Mouse (Mus musculus) urinary bladder, postnatal 14 days (tissue): ENCODE results near the gene Ppp1r8.
"Not testable (repeated sequence)": the region's sequence is repeated elsewhere in the genome, so short reads cannot be mapped to it uniquely, and the experiment has no call there.

ENCODE experiments used
- DNase-seq: peaks from one replicate; pipeline ENCODE4 v3.0.0; 2021; ENCODE audit warnings: low spot score

Gene Ppp1r8

DNA sequence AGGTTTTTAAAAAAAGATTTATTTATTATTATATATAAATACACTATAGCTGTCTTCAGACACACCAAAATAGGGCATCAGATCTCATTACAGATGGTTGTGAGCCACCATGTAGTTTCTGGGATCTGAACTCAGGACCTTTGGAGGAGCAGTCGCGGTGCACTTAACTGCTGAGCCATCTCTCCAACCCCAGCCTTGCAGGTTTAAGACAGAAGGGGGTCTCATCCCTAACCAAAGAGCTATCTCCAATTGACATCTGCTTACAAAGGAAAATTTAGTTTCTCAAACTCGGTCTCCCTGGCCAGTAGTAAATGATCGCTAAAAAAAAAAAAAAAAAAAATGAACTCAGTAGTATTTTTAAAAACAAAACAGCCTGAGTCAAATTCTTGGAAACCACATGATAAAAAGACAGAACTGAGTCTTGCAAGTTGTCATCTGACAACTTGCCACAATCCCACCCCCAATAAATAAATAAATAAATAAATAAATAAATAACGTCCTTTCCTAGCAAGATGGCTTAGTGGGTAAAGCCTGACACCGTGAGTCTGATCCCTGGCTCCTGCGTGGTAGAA lies 36.3 kb downstream of the Ppp1r8 start:
- DNase-seq, result no peak

GRCm38 (mm10) chr4:132805599-132806197 lies 37.3 kb downstream of the Ppp1r8 start:
- no peak for DNase-seq

DNA sequence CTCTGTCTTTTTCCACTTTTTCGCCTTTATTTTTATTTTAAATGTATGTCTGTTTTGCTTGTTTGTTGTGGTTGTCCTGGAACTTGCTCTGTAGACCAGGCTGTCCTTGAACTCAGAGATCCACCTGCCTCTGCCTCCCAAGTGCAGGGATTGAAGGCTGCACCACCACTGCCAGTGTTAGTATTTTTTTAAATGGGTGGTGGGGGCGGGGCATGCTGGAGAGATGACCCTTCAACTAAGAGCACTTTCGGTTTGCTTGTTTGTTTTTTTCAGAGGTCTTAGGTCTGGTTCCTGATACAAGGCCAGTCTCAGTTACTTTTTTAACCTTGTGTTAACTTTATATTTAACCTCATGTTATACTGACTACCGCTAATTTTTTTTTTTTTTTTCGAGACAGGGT lies 37.8 kb downstream of the Ppp1r8 start:
- DNase-seq, result no peak

DNA sequence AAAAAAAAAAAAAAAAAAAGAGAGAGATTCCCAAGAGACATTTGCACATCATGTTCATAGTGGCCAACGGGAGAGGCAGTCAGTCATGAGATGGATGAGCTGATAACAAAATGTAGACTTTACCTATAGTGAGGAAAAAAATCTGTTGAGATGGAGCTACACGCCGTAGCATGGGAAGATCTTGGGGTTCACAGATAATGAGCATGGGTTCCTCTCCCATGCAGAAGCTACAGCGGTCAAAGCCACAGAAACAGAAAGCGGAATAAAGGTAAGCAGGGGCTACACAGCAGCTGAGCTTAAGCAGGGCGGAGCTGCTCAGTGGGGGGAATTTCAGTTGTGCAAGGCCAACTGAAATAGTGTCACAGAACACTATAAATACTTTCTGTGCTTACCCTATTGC lies 38.6 kb downstream of the Ppp1r8 start:
- DNase-seq, result no peak

- no peak for DNase-seq
These were observed 39.1 kb downstream of the Ppp1r8 start for GRCm38 (mm10) chr4:132803876-132804275.

DNA sequence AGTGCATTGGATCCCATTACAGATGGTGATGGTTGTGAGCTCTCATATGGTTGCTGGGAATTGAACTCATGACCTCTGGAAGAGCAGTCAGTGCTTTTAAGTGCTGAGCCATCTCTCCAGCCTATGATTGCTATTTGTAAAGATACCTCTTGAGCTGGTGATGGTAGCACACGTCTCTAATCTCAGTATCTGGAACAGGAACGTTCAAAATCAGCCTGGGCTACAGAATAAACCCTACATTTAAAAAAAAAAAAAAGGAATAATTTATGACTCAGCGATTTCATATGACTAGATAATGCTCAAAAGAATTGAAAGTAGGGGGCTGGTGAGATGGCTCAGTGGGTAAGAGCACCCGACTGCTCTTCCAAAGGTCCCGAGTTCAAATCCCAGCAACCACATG lies 39.8 kb downstream of the Ppp1r8 start:
- DNase-seq, result no peak

DNA sequence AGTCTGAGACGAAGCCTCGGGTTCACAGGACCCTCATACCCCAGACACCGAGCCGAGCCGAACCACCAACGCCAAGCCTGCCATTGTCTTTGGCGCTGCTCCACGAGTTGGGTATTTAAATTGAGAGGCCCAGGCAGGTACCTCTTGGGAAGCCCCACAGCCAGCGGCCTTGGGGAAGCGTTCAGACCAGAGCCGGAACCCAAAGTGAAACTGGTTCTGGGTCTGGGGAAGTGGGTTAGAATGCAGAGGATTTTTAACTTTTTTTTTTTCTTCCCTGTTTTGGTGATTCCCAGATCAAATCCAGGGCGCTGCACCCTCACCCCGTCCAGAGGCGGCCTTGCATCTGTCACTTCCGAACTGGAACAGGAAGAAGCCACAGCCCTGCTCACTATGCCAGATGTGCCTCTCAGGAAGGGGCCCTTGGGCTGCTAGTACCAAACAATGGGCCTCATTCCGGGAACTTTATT lies 40.8 kb downstream of the Ppp1r8 start:
- no peak for DNase-seq

- DNase-seq, result no peak
These were observed 41.5 kb downstream of the Ppp1r8 start for GRCm38 (mm10) chr4:132801176-132802077.

- DNase-seq, result no peak
These were observed 43.1 kb downstream of the Ppp1r8 start for GRCm38 (mm10) chr4:132799845-132800244.

GRCm38 (mm10) chr4:132798666-132799065 lies 44.3 kb downstream of the Ppp1r8 start:
- not testable (repeated sequence) for DNase-seq

DNA sequence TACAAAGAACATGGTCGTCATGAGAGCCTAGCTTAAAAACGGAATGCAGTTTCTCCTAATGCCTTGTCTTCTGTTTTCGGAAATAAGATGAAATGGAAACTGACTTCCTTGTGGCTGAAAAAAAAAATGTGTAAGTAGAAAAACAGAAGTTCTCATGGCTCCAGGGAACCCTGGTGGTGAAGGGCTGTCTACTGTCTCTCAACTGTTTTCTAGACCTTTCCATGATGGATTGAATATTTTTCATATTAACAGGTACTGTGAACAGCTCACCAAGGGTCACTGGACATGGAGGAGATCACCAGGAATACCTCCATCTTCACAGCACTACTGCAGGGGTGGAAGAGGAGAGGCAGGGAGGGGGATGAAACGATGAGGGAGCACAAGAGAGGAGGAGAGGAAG lies 44.9 kb downstream of the Ppp1r8 start:
- DNase-seq, result no peak

- no peak for DNase-seq
These were observed 45.5 kb downstream of the Ppp1r8 start for GRCm38 (mm10) chr4:132797461-132797860.

DNA sequence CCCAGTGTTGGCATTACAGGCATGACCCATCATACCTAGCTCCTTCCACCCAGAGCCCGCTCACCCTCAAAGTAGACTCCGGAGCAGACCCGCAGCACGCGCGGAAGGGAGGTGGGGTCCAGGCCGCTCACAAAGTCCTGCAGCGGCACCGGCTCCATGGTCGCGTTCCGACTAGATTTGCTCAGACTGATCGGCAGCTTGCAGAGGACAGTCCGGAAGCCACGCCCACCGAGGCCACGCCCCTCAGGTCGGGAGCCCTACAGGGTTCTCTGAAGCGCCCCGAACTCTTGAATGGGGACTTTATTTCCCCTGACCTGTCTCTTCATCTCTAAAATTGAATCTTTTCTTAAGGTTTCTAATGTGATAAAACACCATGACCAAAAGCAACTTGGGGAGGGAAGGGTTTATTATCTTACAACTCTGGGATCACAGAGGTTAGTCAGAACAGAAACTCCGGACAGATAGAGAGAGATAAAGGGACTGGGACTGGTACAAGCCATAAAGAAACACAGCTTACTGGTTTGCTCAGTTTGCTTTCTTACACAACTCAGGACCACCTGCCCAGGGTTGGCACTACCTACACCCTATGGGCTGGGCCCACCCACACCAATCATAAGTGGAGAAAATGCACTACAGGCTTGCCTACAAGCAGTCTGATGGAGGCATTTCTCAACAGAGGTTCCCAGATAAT lies 46.6 kb downstream of the Ppp1r8 start, which contains the start of gene Themis2:
Gene Themis2 (minus strand): TSS at position 192 of the 691 bp plus-strand sequence.
- peak; percentile 81 for DNase-seq

- no peak for DNase-seq
These were observed 47.8 kb downstream of the Ppp1r8 start for GRCm38 (mm10) chr4:132795171-132795570.

GRCm38 (mm10) chr4:132794760-132795159 lies 48.2 kb downstream of the Ppp1r8 start:
- no peak for DNase-seq

DNA sequence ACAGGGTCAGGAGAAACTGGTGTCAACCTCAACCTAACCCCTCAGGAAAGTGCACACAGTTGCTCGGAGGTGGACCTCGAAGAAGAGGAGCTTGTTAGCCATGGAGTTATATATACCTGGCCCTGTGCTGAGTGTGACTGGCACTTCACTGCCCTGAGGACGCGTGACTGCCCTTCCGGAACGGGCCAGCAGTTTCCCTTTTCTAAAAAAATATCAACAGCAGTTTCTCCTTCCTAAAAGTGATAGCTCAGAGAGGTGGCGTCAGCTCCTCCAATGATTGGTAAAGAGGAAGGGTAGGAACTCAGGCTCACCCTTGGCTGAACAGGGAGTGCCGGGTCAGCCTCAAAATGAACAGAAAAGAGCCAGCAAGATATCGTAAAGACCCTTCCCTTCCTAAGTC lies 48.9 kb downstream of the Ppp1r8 start:
- no peak for DNase-seq

DNA sequence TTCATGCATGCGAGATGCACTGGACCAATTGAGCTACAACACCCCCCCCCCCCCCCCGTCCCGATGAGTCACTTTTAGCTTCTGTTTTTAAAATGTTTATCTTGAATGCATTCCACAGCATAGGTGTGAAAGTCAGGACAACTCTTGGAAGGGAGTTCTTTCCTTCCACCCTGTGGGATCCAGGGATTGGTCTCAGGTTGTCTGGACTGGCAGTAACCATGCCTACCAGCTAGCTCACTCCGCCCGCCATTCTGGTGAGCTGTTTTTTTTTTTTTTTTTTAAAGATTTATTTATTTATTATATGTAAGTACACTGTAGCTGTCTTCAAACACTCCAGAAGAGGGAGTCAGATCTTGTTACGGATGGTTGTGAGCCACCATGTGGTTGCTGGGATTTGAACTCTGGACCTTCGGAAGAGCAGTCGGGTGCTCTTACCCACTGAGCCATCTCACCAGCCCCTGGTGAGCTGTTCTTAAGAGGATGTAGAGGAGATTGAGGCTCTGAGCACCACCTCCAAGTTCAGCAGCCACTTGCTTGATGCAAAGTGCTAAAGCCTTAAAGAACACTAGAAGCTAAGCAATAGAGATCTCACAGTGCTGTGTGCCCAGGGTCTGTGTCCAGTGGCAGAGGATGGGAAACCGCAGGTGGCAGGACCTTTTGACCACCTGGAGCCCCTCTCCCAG lies 49.5 kb downstream of the Ppp1r8 start:
- DNase-seq, result not testable (repeated sequence)

- no peak for DNase-seq
These were observed 53.2 kb downstream of the Ppp1r8 start for GRCm38 (mm10) chr4:132789731-132790130.

- no peak for DNase-seq
These were observed 57.7 kb downstream of the Ppp1r8 start for GRCm38 (mm10) chr4:132785228-132785627.

DNA sequence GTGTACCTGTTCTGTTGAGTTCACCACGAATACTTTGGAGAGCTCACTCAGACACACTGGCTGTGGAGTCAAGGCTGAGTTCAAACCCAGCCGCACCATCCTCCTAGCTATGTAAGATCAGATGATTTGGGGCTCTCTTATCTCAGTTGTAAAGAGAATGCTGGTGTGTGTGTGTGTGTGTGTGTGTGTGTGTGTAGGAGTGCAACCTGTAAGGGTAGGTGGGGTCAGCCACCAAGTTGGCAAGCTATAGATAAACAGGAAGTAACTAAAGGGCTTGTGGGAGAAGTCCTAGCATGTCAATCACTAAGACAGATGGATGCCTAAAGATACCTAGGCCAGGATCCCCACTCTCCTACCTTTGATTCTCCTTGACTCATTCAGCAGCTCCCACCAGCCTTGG lies 59.2 kb downstream of the Ppp1r8 start:
- no peak for DNase-seq

DNA sequence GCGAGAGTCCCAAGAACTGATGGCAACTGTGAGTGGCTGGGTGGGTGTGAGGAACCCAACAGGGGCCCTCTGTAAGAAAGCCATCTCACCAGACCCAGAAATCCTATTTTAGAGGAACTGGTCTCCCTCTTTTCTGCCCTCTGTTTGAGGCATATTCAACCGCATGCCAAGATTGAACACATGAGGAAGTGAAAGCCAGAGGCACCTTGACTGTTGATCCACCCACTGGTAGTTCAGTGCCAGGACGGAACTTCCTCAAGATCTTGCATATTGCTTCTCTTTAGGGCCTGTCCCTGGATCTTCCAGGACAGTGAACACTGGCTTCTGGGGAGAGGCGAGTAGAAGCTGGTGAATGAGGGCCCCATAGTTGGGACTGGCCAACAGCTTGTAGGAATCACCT lies 62.7 kb downstream of the Ppp1r8 start:
- no peak for DNase-seq
